Mouse (Mus musculus) A20 (cell line): ENCODE data around the gene Galnt9.

Experiments used
- DNase-seq: peaks from one replicate; pipeline ENCODE4 v3.0.0-alpha.2; 2011; ENCODE audit warnings: low read depth, low spot score

The Galnt9 gene

GRCm38 (mm10) chr5:110582647-110583538 lies 38.7 kb downstream of the Galnt9 start:
- DNase-seq, result no peak

- DNase-seq, result no peak
Observed at GRCm38 (mm10) chr5:110587467-110587866, 43.3 kb downstream of the Galnt9 start.

GRCm38 (mm10) chr5:110589833-110590232 lies 45.7 kb downstream of the Galnt9 start:
- no peak for DNase-seq

GRCm38 (mm10) chr5:110594465-110594864 lies 50.3 kb downstream of the Galnt9 start:
- DNase-seq, result no peak

- DNase-seq, result no peak
Observed at GRCm38 (mm10) chr5:110595341-110595740, 51.2 kb downstream of the Galnt9 start.

GRCm38 (mm10) chr5:110596086-110596780 lies 52.1 kb downstream of the Galnt9 start:
- DNase-seq, result no peak

- no peak for DNase-seq
Observed at GRCm38 (mm10) chr5:110597502-110597901, 53.3 kb downstream of the Galnt9 start.

GRCm38 (mm10) chr5:110598298-110599095 lies 54.3 kb downstream of the Galnt9 start:
- no peak for DNase-seq

- DNase-seq, result no peak
Observed at GRCm38 (mm10) chr5:110603016-110603685, 59.0 kb downstream of the Galnt9 start.

GRCm38 (mm10) chr5:110604311-110604710 lies 60.2 kb downstream of the Galnt9 start:
- DNase-seq, result no peak

- DNase-seq, result peak; percentile 4
Observed at GRCm38 (mm10) chr5:110605531-110606221, 61.5 kb downstream of the Galnt9 start.

- no peak for DNase-seq
Observed at GRCm38 (mm10) chr5:110607767-110608166, 63.6 kb downstream of the Galnt9 start.

GRCm38 (mm10) chr5:110608336-110608735 lies 64.2 kb downstream of the Galnt9 start:
- no peak for DNase-seq

- DNase-seq, result no peak
Observed at GRCm38 (mm10) chr5:110608941-110609340, 64.8 kb downstream of the Galnt9 start.

- DNase-seq, result no peak
Observed at GRCm38 (mm10) chr5:110609425-110609824, 65.3 kb downstream of the Galnt9 start.

- DNase-seq, result no peak
Observed at GRCm38 (mm10) chr5:110609868-110610267, 65.7 kb downstream of the Galnt9 start.

- no peak for DNase-seq
Observed at GRCm38 (mm10) chr5:110610484-110610883, 66.3 kb downstream of the Galnt9 start.

- DNase-seq, result no peak
Observed at GRCm38 (mm10) chr5:110611435-110612158, 67.4 kb downstream of the Galnt9 start.

- DNase-seq, result no peak
Observed at GRCm38 (mm10) chr5:110619226-110619625, 75.1 kb downstream of the Galnt9 start.

- DNase-seq, result no peak
Observed at GRCm38 (mm10) chr5:110624319-110624718, 80.2 kb downstream of the Galnt9 start.
